Mouse (Mus musculus) embryonic facial prominence, embryonic 15.5 days (tissue): ENCODE measurements around the gene Gm17571. TPM values are rescaled to one million over a fixed set of nuclear protein-coding genes. Genes with fewer than 3 reads are reported as not detected.

Source experiments
- ATAC-seq: fragments of 200-750 bp; cut with Nextera tagmentation; 2 replicates; pipeline ENCODE4 v1.8.0; 2017; ENCODE audit warnings: low read depth, moderate TSS enrichment; ENCODE audit not compliant: insufficient number of reproducible peaks, low FRiP score, low TSS enrichment
- H3K27ac ChIP-seq: fragments of 300-500 bp; sonication (generic); replicated peaks from 2 replicates; pipeline ENCODE4 v1.5.1; 2015; ENCODE audit warnings: mild to moderate bottlenecking, inconsistent platforms
- H3K27me3 ChIP-seq: fragments of 300-500 bp; sonication (generic); 2 replicates; pipeline ENCODE4 v1.6.1; 2015; ENCODE audit warnings: inconsistent platforms
- H3K36me3 ChIP-seq: fragments of 300-500 bp; sonication (generic); 2 replicates; pipeline ENCODE4 v1.6.1; 2015; ENCODE audit warnings: mild to moderate bottlenecking, inconsistent platforms
- H3K4me1 ChIP-seq: fragments of 300-500 bp; sonication (generic); 2 replicates; pipeline ENCODE4 v1.6.1; 2015; ENCODE audit warnings: inconsistent platforms
- H3K4me2 ChIP-seq: fragments of 300-500 bp; sonication (generic); replicated peaks from 2 replicates; pipeline ENCODE4 v1.6.1; 2015; ENCODE audit warnings: mild to moderate bottlenecking, inconsistent platforms
- H3K4me3 ChIP-seq: fragments of 300-500 bp; sonication (generic); replicated peaks from 2 replicates; pipeline ENCODE4 v1.5.1; 2015; ENCODE audit warnings: mild to moderate bottlenecking, inconsistent platforms
- H3K9ac ChIP-seq: fragments of 300-500 bp; sonication (generic); 2 replicates; pipeline ENCODE4 v1.6.1; 2015; ENCODE audit warnings: inconsistent platforms
- H3K9me3 ChIP-seq: fragments of 300-500 bp; sonication (generic); replicated peaks from 2 replicates; pipeline ENCODE4 v1.6.1; 2016; ENCODE audit warnings: inconsistent platforms
- WGBS: fragments of 180-500 bp; shearing (Covaris S2); methylation state at CpG from one replicate; pipeline ENCODE4 v1.1.7; 2015; 5-methylcytosine and 5-hydroxymethylcytosine counted together
- polyA plus RNA-seq: library from polyadenylated mRNA; unstranded; fragments of >200 nt; fragmentation: Nextera tagmentation; extraction: Ambion mirVana; gene quantifications from 2 replicates; pipeline ENCODE4 v1.2.1, GENCODE M21; 2015

Gene Gm17571
- polyA plus RNA-seq, 1 experiment from 2014 or later, result not detected

DNA sequence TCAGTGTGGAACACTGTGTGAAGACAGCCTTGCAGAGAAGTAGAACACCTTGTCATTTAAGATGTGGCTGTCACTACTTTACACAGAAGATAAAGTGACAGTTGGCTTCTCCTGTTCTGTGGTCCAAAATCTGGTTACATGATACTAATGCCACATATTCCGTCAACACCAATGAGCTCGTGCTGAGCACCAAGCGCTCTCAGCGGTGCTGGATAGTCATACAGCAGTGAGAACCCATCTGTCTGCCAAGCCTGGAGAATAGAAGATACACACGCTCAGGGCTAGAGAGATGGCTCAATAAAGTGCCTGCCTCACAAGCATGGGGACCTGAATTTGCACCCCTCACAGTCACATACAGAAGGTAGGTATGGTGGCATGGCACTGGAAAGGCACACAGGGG, 28.4 kb upstream of the Gm17571 start:
- Histone ChIP-seq H3K4me3 (no peak overlapping the region), H3K4me2 (no peak overlapping the region), H3K4me1 (peaks cover 5% of the 10 kb centered on the region; the same call in 1 of the 2 replicates), H3K36me3 (no peaks in the 10 kb centered on the region), H3K9ac (no peak overlapping the region), H3K27ac (no peak overlapping the region), H3K27me3 (no peaks in the 10 kb centered on the region), H3K9me3 (no peaks in the 10 kb centered on the region)
- 86% methylated on average over 5 of the region's 5 CpGs for WGBS
- no peak for ATAC-seq

- ATAC-seq, result no peak
- Histone ChIP-seq H3K4me3 (no peak overlapping the region), H3K9me3 (no peaks in the 10 kb centered on the region), H3K27ac (no peak overlapping the region), H3K4me2 (no peak overlapping the region), H3K36me3 (no peaks in the 10 kb centered on the region), H3K9ac (no peak overlapping the region), H3K27me3 (no peaks in the 10 kb centered on the region), H3K4me1 (peaks cover 25% of the 10 kb centered on the region; the same call in 1 of the 2 replicates)
- 28% methylated on average over 7 of the region's 7 CpGs for WGBS
Measured at GRCm38 (mm10) chr9:13470013-13470412, 23.5 kb upstream of the Gm17571 start.

GRCm38 (mm10) chr9:13468778-13469177, 22.2 kb upstream of the Gm17571 start:
- Histone ChIP-seq H3K36me3 (no peaks in the 10 kb centered on the region), H3K4me3 (no peak overlapping the region), H3K9me3 (no peaks in the 10 kb centered on the region), H3K27me3 (no peaks in the 10 kb centered on the region), H3K4me1 (peaks cover 25% of the 10 kb centered on the region; the same call in 1 of the 2 replicates), H3K4me2 (no peak overlapping the region), H3K27ac (no peak overlapping the region), H3K9ac (no peak overlapping the region)
- no peak for ATAC-seq
- 73% methylated on average over 6 of the region's 6 CpGs for WGBS

DNA sequence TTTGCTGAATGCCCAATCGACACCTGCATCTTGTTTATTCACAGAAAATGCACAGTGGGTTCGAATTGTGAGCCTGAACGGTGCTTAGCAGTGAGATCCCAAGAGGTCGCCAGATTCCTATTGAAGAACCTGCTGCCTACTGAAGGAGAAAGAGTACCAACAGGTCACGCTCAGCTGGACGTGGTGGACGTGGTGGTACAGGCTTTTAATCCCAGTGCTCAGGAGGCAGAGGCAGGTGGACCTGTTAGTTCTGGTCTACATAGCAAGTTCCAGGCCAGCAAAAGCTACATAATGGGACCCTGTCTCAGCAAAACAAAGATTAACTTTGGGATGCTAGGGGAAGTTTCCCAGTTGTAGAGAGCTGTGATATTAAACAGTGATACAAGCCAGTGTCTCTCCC, 21.2 kb upstream of the Gm17571 start:
- Histone ChIP-seq H3K27me3 (no peaks in the 10 kb centered on the region), H3K9me3 (no peaks in the 10 kb centered on the region), H3K4me1 (peaks cover 25% of the 10 kb centered on the region; the same call in 1 of the 2 replicates), H3K4me2 (no peak overlapping the region), H3K27ac (no peak overlapping the region), H3K9ac (no peak overlapping the region), H3K36me3 (no peaks in the 10 kb centered on the region), H3K4me3 (no peak overlapping the region)
- no peak for ATAC-seq
- whole genome bisulfite sequencing, result 75% methylated on average over 7 of the region's 7 CpGs

DNA sequence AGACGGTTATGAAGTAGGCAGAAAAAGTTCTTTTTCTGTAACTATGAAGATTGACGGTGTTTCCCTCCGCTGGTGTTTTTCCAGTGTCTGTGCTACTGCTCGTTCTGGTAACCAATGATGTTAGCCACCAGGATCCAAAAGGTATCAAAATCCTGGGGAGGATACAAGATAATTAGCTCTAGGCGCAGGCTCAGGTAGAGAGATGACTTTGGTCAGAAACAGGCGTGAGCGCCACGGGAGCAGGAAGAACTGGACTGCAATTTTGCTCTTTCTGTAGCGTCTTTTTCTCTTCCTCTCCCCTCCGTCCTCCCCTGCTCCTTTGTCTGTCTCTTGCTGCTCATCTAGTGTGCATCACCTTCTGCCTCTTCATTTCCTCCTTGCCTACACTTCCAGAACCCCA, 20.3 kb upstream of the Gm17571 start:
- WGBS, result 81% methylated on average over 10 of the region's 10 CpGs
- Histone ChIP-seq H3K9ac (no peak overlapping the region), H3K36me3 (no peaks in the 10 kb centered on the region), H3K4me2 (no peak overlapping the region), H3K4me3 (no peak overlapping the region), H3K27me3 (no peaks in the 10 kb centered on the region), H3K4me1 (peaks cover 25% of the 10 kb centered on the region; the same call in 1 of the 2 replicates), H3K9me3 (no peaks in the 10 kb centered on the region), H3K27ac (no peak overlapping the region)
- no peak for ATAC-seq

GRCm38 (mm10) chr9:13466351-13466750, 19.8 kb upstream of the Gm17571 start:
- WGBS, result 70% methylated on average over 4 of the region's 4 CpGs
- Histone ChIP-seq H3K36me3 (no peaks in the 10 kb centered on the region), H3K4me3 (no peak overlapping the region), H3K4me2 (no peak overlapping the region), H3K27me3 (no peaks in the 10 kb centered on the region), H3K9ac (no peak overlapping the region), H3K27ac (no peak overlapping the region), H3K9me3 (no peaks in the 10 kb centered on the region), H3K4me1 (peaks cover 25% of the 10 kb centered on the region; the same call in 1 of the 2 replicates)
- ATAC-seq, result no peak

- H3K36me3 ChIP-seq, result no peaks in the 10 kb centered on the region
- H3K4me3 ChIP-seq, result no peak overlapping the region
- H3K9ac ChIP-seq, result no peak overlapping the region
- no peaks in the 10 kb centered on the region for H3K9me3 ChIP-seq
- H3K27me3 ChIP-seq, result no peaks in the 10 kb centered on the region
- H3K4me2 ChIP-seq, result no peak overlapping the region
- H3K4me1 ChIP-seq, result peaks cover 25% of the 10 kb centered on the region; the same call in 1 of the 2 replicates
- no peak overlapping the region for H3K27ac ChIP-seq
- ATAC-seq, result no peak
- 70% methylated on average over 4 of the region's 4 CpGs for WGBS
Measured at GRCm38 (mm10) chr9:13465358-13466020, 18.9 kb upstream of the Gm17571 start.

GRCm38 (mm10) chr9:13460926-13461325, 14.4 kb upstream of the Gm17571 start:
- Histone ChIP-seq H3K4me1 (peaks cover 19% of the 10 kb centered on the region), H3K36me3 (no peaks in the 10 kb centered on the region), H3K27me3 (no peaks in the 10 kb centered on the region), H3K4me3 (no peak overlapping the region), H3K4me2 (no peak overlapping the region), H3K9me3 (no peaks in the 10 kb centered on the region), H3K27ac (no peak overlapping the region), H3K9ac (no peak overlapping the region)
- ATAC-seq, result no peak
- 95% methylated on average over 1 of the region's 1 CpGs for WGBS

GRCm38 (mm10) chr9:13460012-13460411, 13.5 kb upstream of the Gm17571 start:
- Histone ChIP-seq H3K36me3 (no peaks in the 10 kb centered on the region), H3K27ac (no peak overlapping the region), H3K4me2 (no peak overlapping the region), H3K9me3 (no peaks in the 10 kb centered on the region), H3K4me1 (peaks cover 17% of the 10 kb centered on the region), H3K9ac (no peak overlapping the region), H3K27me3 (no peaks in the 10 kb centered on the region), H3K4me3 (no peak overlapping the region)
- no peak for ATAC-seq
- 75% methylated on average over 3 of the region's 3 CpGs for WGBS

DNA sequence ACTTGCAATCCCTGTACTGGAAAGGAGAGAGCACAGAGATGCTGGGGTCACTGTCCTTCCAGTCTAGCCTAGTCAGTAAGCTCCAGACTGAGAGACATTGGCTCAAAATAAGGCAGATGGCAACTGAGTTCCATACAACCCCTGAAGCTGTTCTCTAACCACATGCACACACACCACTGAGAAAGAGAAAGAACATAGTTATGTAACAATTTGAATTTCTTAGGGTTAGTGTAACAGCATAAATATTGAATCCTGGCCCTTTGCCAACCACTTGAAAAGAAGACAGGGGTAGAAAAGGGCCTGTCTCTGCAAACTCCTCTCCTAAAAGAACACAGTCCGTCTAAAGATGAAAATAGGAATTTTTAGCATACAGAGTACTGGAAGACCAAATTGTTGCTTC, 12.8 kb upstream of the Gm17571 start:
- Histone ChIP-seq H3K27me3 (no peaks in the 10 kb centered on the region), H3K36me3 (no peaks in the 10 kb centered on the region), H3K9me3 (no peaks in the 10 kb centered on the region), H3K27ac (no peak overlapping the region), H3K9ac (no peak overlapping the region), H3K4me1 (peaks cover 23% of the 10 kb centered on the region), H3K4me3 (no peak overlapping the region), H3K4me2 (no peak overlapping the region)
- ATAC-seq, result no peak
- 37% methylated on average over 1 of the region's 1 CpGs for WGBS

DNA sequence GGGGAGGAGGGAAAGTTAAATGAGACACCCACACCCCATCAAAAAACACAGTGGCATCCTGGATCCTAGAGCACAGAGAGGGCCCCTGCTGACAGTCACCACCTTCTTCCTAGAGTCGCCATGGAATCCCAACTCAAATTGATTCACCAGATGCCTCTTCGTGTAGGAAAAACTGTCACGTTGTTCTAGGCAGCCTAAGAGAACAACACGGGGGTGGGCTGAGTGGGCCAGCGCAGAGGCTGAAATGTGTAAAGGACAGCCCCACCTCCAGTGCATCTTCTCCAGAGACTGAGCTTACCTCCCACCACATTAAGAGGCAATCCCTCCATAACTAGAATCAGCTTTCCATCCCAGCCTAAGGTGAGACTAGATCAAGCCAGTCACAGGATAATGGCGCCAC, 11.2 kb upstream of the Gm17571 start:
- H3K9me3 ChIP-seq, result no peaks in the 10 kb centered on the region
- H3K4me3 ChIP-seq, result no peak overlapping the region
- H3K9ac ChIP-seq, result no peak overlapping the region
- H3K36me3 ChIP-seq, result no peaks in the 10 kb centered on the region
- H3K27ac ChIP-seq, result no peak overlapping the region
- H3K27me3 ChIP-seq, result no peaks in the 10 kb centered on the region
- peaks cover 23% of the 10 kb centered on the region for H3K4me1 ChIP-seq
- H3K4me2 ChIP-seq, result no peak overlapping the region
- no peak for ATAC-seq
- 76% methylated on average over 6 of the region's 6 CpGs for WGBS

GRCm38 (mm10) chr9:13455231-13455630, 8.7 kb upstream of the Gm17571 start:
- Histone ChIP-seq H3K4me3 (no peak overlapping the region), H3K9me3 (no peaks in the 10 kb centered on the region), H3K9ac (no peak overlapping the region), H3K27me3 (no peaks in the 10 kb centered on the region), H3K4me1 (peaks cover 23% of the 10 kb centered on the region), H3K36me3 (no peaks in the 10 kb centered on the region), H3K27ac (peak overlapping the region; percentile 44; the same call in 1 of the 2 replicates), H3K4me2 (no peak overlapping the region)
- no peak for ATAC-seq
- WGBS, result 32% methylated on average over 1 of the region's 1 CpGs
